Mouse (Mus musculus) midbrain, embryonic 12.5 days (tissue): ENCODE results near the gene Heatr5a. TPM values are rescaled to one million over a fixed set of nuclear protein-coding genes. Genes with fewer than 3 reads are reported as not detected.
A peak's percentile ranks its signal among the peaks of the same experiment; 100 is the strongest.

Source experiments
- ATAC-seq: fragments of 200-750 bp; cut with Nextera tagmentation; 2 replicates; pipeline ENCODE4 v1.8.0; 2017; ENCODE audit warnings: low read depth, moderate TSS enrichment, moderate library complexity; ENCODE audit not compliant: low FRiP score
- H3K27ac ChIP-seq: fragments of 300-500 bp; sonication (generic); replicated peaks from 2 replicates; pipeline ENCODE4 v1.5.1; 2016; ENCODE audit warnings: mild to moderate bottlenecking
- H3K27me3 ChIP-seq: fragments of 300-500 bp; sonication (generic); 2 replicates; pipeline ENCODE4 v1.6.1; 2016; ENCODE audit warnings: mild to moderate bottlenecking
- H3K36me3 ChIP-seq: fragments of 300-500 bp; sonication (generic); 2 replicates; pipeline ENCODE4 v1.6.1; 2016
- H3K4me1 ChIP-seq: fragments of 300-500 bp; sonication (generic); 2 replicates; pipeline ENCODE4 v1.6.1; 2016
- H3K4me2 ChIP-seq: fragments of 300-500 bp; sonication (generic); replicated peaks from 2 replicates; pipeline ENCODE4 v1.6.1; 2016; ENCODE audit warnings: mild to moderate bottlenecking, moderate library complexity
- H3K4me3 ChIP-seq: fragments of 300-500 bp; sonication (generic); 2 replicates; pipeline ENCODE4 v1.5.1; 2016; ENCODE audit warnings: mild to moderate bottlenecking
- H3K9ac ChIP-seq: fragments of 300-500 bp; sonication (generic); replicated peaks from 2 replicates; pipeline ENCODE4 v1.6.1; 2016; ENCODE audit warnings: mild to moderate bottlenecking, moderate library complexity
- H3K9me3 ChIP-seq: fragments of 300-500 bp; sonication (generic); 2 replicates; pipeline ENCODE4 v1.6.1; 2016; ENCODE audit warnings: mild to moderate bottlenecking
- WGBS: fragments of 180-500 bp; shearing (Covaris S2); methylation state at CpG from one replicate; pipeline ENCODE4 v1.1.7; 2016; 5-methylcytosine and 5-hydroxymethylcytosine counted together
- polyA plus RNA-seq: library from polyadenylated mRNA; unstranded; fragments of >200 nt; fragmentation: Nextera tagmentation; extraction: Ambion mirVana; gene quantifications from 2 replicates; pipeline ENCODE4 v1.2.1, GENCODE M21; 2016

The Heatr5a gene
- polyA plus RNA-seq, 1 experiment from 2014 or later = 12.0 TPM

GRCm38 (mm10) chr12:51831296-51831695 lies 139.8 kb downstream of the Heatr5a start:
- H3K4me1 ChIP-seq = peaks cover 15% of the 10 kb centered on the region
- no peak overlapping the region for H3K9ac ChIP-seq
- no peak overlapping the region for H3K4me2 ChIP-seq
- 0 out of 2 replicates have a peak, but pooled peaks cover 2% of the 10 kb centered on the region for H3K27me3 ChIP-seq
- no peaks in the 10 kb centered on the region for H3K36me3 ChIP-seq
- H3K9me3 ChIP-seq = no peaks in the 10 kb centered on the region
- WGBS = 97% methylated on average over 3 of the region's 3 CpGs
- no peak overlapping the region for H3K4me3 ChIP-seq
- no peak overlapping the region for H3K27ac ChIP-seq
- ATAC-seq = no peak

- Histone ChIP-seq H3K4me2 (no peak overlapping the region), H3K27me3 (0 out of 2 replicates have a peak, but pooled peaks cover 2% of the 10 kb centered on the region), H3K9ac (no peak overlapping the region), H3K36me3 (no peaks in the 10 kb centered on the region), H3K4me3 (no peak overlapping the region), H3K9me3 (no peaks in the 10 kb centered on the region), H3K4me1 (peaks cover 15% of the 10 kb centered on the region), H3K27ac (no peak overlapping the region)
- ATAC-seq = no peak
- 90% methylated on average over 1 of the region's 1 CpGs for whole genome bisulfite sequencing
Measured at GRCm38 (mm10) chr12:51830671-51831070, 140.4 kb downstream of the Heatr5a start.

GRCm38 (mm10) chr12:51830077-51830402 lies 141.1 kb downstream of the Heatr5a start:
- 1% methylated on average over 12 of the region's 12 CpGs for WGBS
- ATAC-seq = no peak; the same call in 1 of the 2 replicates
- 0 out of 2 replicates have a peak, but pooled peaks cover 2% of the 10 kb centered on the region for H3K27me3 ChIP-seq
- H3K9me3 ChIP-seq = no peaks in the 10 kb centered on the region
- peaks cover 15% of the 10 kb centered on the region for H3K4me1 ChIP-seq
- peak overlapping the region; percentile 59 for H3K4me2 ChIP-seq
- H3K4me3 ChIP-seq = peak overlapping the region; percentile 77
- peak overlapping the region; percentile 99 for H3K27ac ChIP-seq
- peak overlapping the region; percentile 95 for H3K9ac ChIP-seq
- peaks cover 4% of the 10 kb centered on the region for H3K36me3 ChIP-seq

GRCm38 (mm10) chr12:51829290-51830076 lies 141.6 kb downstream of the Heatr5a start, which contains the start of gene Hectd1:
Hectd1 (minus strand) TSS chr12:51829536.
- Histone ChIP-seq H3K4me2 (peak within 1 kb of the TSS; percentile 59), H3K36me3 (peaks cover 10% of the 10 kb centered on the region), H3K4me3 (peak within 1 kb of the TSS; percentile 77), H3K9ac (peak within 1 kb of the TSS; percentile 95), H3K9me3 (no peaks in the 10 kb centered on the region), H3K27me3 (0 out of 2 replicates have a peak, but pooled peaks cover 2% of the 10 kb centered on the region), H3K4me1 (peaks cover 15% of the 10 kb centered on the region), H3K27ac (peak within 1 kb of the TSS; percentile 99)
- WGBS = under 1% methylated on average over 55 of the region's 114 CpGs
- peak; percentile 95 for ATAC-seq

GRCm38 (mm10) chr12:51828716-51829289 lies 142.3 kb downstream of the Heatr5a start:
- Histone ChIP-seq H3K27ac (peak overlapping the region; percentile 99), H3K27me3 (0 out of 2 replicates have a peak, but pooled peaks cover 2% of the 10 kb centered on the region), H3K36me3 (peaks cover 14% of the 10 kb centered on the region), H3K9ac (peak overlapping the region; percentile 95), H3K4me2 (peak overlapping the region; percentile 59), H3K9me3 (no peaks in the 10 kb centered on the region), H3K4me1 (peaks cover 15% of the 10 kb centered on the region), H3K4me3 (peak overlapping the region; percentile 77)
- under 1% methylated on average over 65 of the region's 66 CpGs for WGBS
- ATAC-seq = peak; percentile 79; the same call in 1 of the 2 replicates

DNA sequence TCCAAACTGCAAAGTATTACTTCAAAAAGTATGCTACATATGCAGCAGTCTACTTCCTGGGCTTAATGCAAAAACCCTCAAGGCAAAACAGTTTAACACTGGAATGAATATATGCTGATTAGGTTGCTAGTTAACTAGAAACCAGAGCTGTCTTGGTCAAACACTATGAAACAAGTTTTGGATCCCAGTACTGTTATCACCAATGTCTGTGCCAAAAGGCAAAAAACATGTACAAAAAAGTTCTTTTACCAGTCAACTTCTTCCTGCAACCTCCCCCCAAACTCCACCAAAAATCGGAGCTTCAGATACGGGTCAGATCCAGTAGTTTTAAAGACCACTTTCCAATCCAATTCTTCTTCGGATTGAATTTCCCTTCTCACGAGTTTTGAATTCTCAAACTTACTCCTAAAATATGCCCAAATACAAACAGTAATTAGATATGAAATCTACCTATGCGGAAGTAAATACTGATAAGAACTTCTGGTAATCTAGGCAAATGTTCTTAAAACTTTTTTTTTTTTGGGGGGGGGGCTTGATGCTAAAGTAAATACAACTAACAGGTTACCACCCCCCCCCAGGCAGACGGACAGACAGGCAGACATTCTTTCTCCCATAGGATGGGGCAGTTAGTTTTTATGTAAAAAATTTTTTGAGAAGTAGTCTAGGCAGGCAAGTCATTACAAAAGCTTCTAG lies 143.0 kb downstream of the Heatr5a start:
- H3K36me3 ChIP-seq = peaks cover 14% of the 10 kb centered on the region
- H3K9ac ChIP-seq = peak overlapping the region; percentile 95
- H3K4me1 ChIP-seq = peaks cover 15% of the 10 kb centered on the region
- 0 out of 2 replicates have a peak, but pooled peaks cover 2% of the 10 kb centered on the region for H3K27me3 ChIP-seq
- H3K9me3 ChIP-seq = no peaks in the 10 kb centered on the region
- peak overlapping the region; percentile 59 for H3K4me2 ChIP-seq
- ATAC-seq = no peak
- H3K4me3 ChIP-seq = peak overlapping the region; percentile 77
- 32% methylated on average over 6 of the region's 6 CpGs for WGBS
- peak overlapping the region; percentile 99 for H3K27ac ChIP-seq

Other genes starting within 250 kb of the Heatr5a start
- gene Hectd1, start 141.8 kb downstream of the Heatr5a start, polyA plus RNA-seq = 40.8 and 41.5 TPM in 2 replicates
- 21.4 and 21.9 TPM in 2 replicates for gene Dtd2, start 35.2 kb upstream of the Heatr5a start, polyA plus RNA-seq
- not detected in 2 replicates for gene Gpr33, start 56.7 kb upstream of the Heatr5a start, polyA plus RNA-seq
- 11.5 and 12.9 TPM in 2 replicates for gene Nubpl, start 126.4 kb upstream of the Heatr5a start, polyA plus RNA-seq